Mouse (Mus musculus) ZHBTc4 (cell line): ENCODE measurements at regions not wholly inside any gene's neighbourhood (a gene's known extent, or its start where the extent isn't known, plus 50 kb on each side); places are given as distances from the start of the nearest gene placed in this dataset.

Experiments used
- DNase-seq: peaks from one replicate; pipeline ENCODE4 v3.0.0-alpha.2; 2011; ENCODE audit warnings: low read depth, low spot score

DNA sequence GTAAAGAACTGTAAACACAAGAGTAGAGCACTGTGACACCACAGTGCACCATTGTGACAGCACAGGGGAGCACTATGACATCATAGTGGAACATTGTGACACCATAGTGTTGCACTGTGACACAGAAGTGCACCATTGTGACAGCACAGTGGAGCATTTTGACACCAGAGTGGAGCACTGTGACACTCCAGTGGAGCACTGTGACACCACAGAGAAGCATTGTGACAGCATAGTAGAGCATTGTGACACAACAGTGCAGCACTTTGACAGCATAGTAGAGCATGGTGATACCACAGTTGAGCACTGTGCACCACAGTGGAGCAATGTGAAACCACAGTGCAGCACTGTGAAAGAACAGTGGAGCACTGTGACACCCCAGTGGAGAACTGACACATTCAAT is 2750.4 kb upstream of the Gm8797 start:
- DNase-seq = peak; percentile 5

DNA sequence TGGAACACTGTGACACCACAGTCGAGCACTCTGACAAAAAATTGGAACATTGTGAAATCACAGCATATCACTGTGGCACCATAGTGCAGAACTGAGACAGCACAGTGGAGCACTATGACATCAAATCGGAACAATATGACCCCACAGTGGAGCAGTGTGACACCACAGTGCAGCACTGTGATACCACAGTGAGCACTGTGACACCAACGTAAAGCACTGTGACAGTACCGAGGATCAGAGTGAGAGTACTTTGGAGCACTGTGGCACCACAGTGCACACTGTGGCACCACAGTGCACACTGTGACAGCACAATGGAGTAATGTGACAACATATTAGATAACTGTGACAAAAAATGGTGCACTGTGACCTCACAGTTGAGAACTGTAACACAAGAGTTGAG is 2749.4 kb upstream of the Gm8797 start:
- no peak for DNase-seq

DNA sequence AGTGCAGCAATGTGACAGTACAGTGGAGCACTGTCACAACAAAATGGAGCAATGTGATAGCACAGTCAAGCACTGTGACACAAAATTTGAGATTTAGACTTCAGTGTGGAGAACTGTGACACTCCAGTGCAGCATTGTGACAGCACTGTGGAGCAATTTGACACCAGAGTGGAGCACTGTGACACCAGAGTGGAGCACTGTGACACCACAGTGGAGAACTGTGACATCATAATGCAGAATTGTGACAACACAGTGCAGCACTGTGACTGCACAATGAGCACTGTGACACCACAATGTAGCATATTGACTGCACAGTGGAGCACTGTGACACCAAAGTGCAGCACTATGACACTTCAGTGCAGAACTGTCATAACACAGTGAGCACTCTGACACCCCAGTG is 2749.0 kb upstream of the Gm8797 start:
- DNase-seq = peak; percentile 1

DNA sequence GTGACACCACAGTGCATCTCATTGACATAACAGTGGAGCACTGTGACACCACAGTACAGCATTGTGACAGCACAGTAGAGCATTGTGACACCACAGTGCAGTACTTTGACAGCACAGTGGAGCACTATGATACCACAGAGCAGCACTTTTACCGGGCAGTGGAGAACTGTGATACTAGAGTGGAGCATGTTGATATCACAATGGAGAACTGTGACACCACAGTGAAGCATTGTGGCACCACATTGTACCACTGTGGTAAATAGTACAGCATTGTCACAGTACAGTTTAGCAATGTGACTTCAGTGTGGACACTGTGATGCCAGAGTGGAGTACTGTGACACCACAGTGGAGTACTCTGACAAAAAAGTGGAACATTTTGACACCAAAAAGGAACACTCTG is 2747.2 kb upstream of the Gm8797 start:
- peak; percentile 1 for DNase-seq

DNA sequence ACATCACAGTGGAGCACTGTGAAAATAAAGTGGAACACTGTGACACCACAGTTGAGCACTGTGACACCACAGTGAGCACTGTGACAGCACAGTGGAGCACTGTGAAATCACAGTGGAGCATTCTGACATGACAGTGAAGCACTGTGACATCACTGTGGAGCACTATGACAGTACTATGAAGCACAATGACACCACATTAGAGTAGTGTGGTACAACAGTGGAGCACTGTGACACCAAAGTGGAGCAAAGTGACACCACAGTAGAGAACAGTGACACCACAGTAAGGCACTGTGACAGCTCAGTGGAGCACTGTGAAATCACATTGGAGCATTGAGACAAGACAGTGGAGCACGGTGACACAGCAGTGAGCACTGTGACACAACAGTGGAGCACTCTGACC is 2739.5 kb upstream of the Gm8797 start:
- peak; percentile 1 for DNase-seq

DNA sequence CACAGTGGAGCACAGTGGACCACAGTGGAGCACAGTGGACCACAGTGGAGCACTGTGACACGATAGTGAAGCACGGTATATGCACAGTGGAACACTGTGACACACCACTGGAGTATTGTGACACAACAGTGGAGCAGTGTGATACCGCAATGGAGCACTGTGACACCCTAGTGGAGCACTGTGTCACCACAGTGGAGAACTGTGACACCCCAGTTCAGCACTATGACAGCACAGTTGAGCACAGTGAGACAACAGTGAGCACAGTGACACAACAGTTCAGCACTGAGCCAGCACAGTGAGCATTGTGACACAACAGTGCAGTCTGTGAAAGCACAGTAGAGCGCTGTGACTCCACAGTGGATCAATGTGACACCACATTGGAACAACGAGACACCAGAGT is 2737.7 kb upstream of the Gm8797 start:
- peak; percentile 0 for DNase-seq

DNA sequence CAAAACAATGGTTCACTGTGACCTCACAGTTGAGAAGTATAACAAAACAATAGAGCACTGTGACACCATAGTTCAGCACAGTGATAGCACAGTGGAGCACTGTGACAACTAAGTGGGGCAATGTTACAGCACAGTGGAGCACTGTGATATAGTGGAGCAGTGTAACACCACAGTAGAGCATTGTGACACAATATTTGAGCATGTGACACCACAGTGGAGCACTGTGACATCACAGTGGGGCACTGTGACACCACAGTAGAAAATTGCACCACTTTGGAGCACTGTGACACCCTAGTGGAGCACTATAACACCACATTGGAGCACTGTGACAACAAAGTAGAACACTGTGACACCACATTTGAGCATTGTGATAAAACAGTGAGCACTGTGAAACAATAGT is 2735.6 kb upstream of the Gm8797 start:
- DNase-seq = peak; percentile 3

DNA sequence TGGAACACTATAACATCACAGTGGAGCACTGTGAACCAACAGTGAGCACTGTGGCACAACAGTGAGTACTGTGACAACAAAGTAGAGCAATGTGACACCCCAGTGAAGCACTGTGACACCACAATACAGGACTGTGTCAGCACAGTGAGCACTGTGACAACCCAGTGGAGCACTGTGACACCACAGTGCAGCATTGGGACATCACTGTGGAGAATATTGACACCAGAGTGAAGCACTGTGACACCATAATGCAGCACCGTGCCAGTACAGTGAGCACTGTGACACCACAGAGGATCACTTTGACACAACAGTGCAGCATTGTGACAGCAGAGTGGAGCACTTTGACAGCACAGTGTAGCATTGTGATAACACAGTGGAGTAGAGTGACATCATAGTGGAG is 2734.0 kb upstream of the Gm8797 start:
- DNase-seq = peak; percentile 0

DNA sequence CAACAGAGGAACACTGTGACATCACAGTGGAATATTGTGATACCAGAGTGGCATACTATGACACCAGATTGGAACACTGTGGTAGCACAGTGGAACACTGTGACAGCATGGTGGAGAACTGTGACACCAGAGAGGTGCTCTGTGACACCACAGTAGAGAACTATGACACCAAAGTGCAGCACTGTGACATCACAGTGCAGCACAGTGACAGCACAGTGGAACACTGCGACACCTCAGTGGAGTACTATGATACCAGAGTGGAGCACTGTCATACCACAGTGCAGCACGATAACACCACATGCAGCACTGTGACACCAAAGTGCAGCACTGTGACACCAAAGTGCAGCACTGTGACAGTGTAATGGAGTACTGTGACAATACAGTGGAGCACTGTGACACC is 2717.8 kb upstream of the Gm8797 start:
- no peak for DNase-seq
